Mouse (Mus musculus) limb, embryonic 14.5 days (tissue): ENCODE measurements around the gene Gm20388. TPM values are rescaled to one million over a fixed set of nuclear protein-coding genes. Genes with fewer than 3 reads are reported as not detected.

Source experiments
- ATAC-seq: fragments of 200-750 bp; cut with Nextera tagmentation; 2 replicates; pipeline ENCODE4 v1.8.0; 2017; ENCODE audit warnings: low read depth, moderate number of reproducible peaks, moderate TSS enrichment; ENCODE audit not compliant: low FRiP score
- DNase-seq: peaks from one replicate; pipeline ENCODE4 v3.0.0-alpha.2; 2015; ENCODE audit warnings: low spot score
- H3K27ac ChIP-seq: fragments of 300-500 bp; sonication (generic); replicated peaks from 2 replicates; pipeline ENCODE4 v1.5.1; 2014; ENCODE audit warnings: low read depth, mild to moderate bottlenecking, low read length, moderate library complexity, mixed read lengths
- H3K27me3 ChIP-seq: fragments of 300-500 bp; sonication (generic); 2 replicates; pipeline ENCODE4 v1.6.1; 2014; ENCODE audit warnings: low read length, mixed read lengths; ENCODE audit not compliant: control insufficient read depth, insufficient read depth
- H3K36me3 ChIP-seq: fragments of 300-500 bp; sonication (generic); 2 replicates; pipeline ENCODE4 v1.6.1; 2014; ENCODE audit warnings: mild to moderate bottlenecking, low read length, moderate library complexity, mixed read lengths; ENCODE audit not compliant: control insufficient read depth, insufficient read depth
- H3K4me1 ChIP-seq: fragments of 300-500 bp; sonication (generic); 2 replicates; pipeline ENCODE4 v1.6.1; 2014; ENCODE audit warnings: antibody characterized with exemption, low read length, mixed read lengths; ENCODE audit not compliant: control insufficient read depth, insufficient read depth
- H3K4me2 ChIP-seq: fragments of 300-500 bp; sonication (generic); replicated peaks from 2 replicates; pipeline ENCODE4 v1.6.1; 2014; ENCODE audit warnings: low read depth, mild to moderate bottlenecking, low read length, moderate library complexity; ENCODE audit not compliant: severe bottlenecking
- H3K4me3 ChIP-seq: fragments of 300-500 bp; sonication (generic); replicated peaks from 2 replicates; pipeline ENCODE4 v1.5.1; 2014; ENCODE audit warnings: low read length
- H3K9ac ChIP-seq: fragments of 300-500 bp; sonication (generic); 2 replicates; pipeline ENCODE4 v1.6.1; 2014; ENCODE audit warnings: mild to moderate bottlenecking, low read depth, low read length, moderate library complexity; ENCODE audit not compliant: severe bottlenecking
- H3K9me3 ChIP-seq: fragments of 300-500 bp; sonication (generic); 2 replicates; pipeline ENCODE4 v1.6.1; 2016; ENCODE audit warnings: low read length; ENCODE audit not compliant: control insufficient read depth
- POLR2A ChIP-seq: fragments of 200-500 bp; IDR thresholded peaks from 2 replicates; pipeline ENCODE4 v1.8.0; 2012; ENCODE audit warnings: inconsistent platforms, mild to moderate bottlenecking, moderate library complexity, borderline replicate concordance; ENCODE audit not compliant: insufficient read depth, insufficient read length; ENCODE audit errors: extremely low read depth
- WGBS: fragments of 180-500 bp; shearing (Covaris S2); extraction: QIAGEN DNeasy Blood & Tissue Kit; methylation state at CpG from one replicate; pipeline ENCODE4 v1.1.7; 2014; 5-methylcytosine and 5-hydroxymethylcytosine counted together
- polyA plus RNA-seq, 2 experiments: library from polyadenylated mRNA; depleted of rRNA in 1 of 2; stranded (reverse) in 1 of 2; unstranded in 1 of 2; fragments of >200 nt; fragmentation: Nextera tagmentation in 1 of 2; extraction: Ambion mirVana in 1 of 2; gene quantifications; 2 replicates each; pipeline versions ENCODE4 v1.2.1 to v1.2.3; 2012 to 2014

Gene Gm20388
- polyA plus RNA-seq, 2 experiments = 1.9 to 49.9 TPM

GRCm38 (mm10) chr8:122953028-122953427 is 3042.4 kb downstream of the Gm20388 start:
- DNase-seq = no peak
- ATAC-seq = no peak
- no peak overlapping the region for H3K4me2 ChIP-seq
- H3K27me3 ChIP-seq = no peaks in the 10 kb centered on the region
- peaks cover 4% of the 10 kb centered on the region; the same call in 1 of the 2 replicates for H3K4me1 ChIP-seq
- H3K4me3 ChIP-seq = no peak overlapping the region
- no peak for TF ChIP-seq POLR2A
- no peak overlapping the region for H3K9ac ChIP-seq
- H3K36me3 ChIP-seq = no peaks in the 10 kb centered on the region
- H3K27ac ChIP-seq = no peak overlapping the region
- WGBS = 92% methylated on average over 6 of the region's 6 CpGs
- no peaks in the 10 kb centered on the region for H3K9me3 ChIP-seq

- H3K9me3 ChIP-seq = no peaks in the 10 kb centered on the region
- H3K4me1 ChIP-seq = peaks cover under 1% of the 10 kb centered on the region; the same call in 1 of the 2 replicates
- H3K9ac ChIP-seq = no peak overlapping the region
- DNase-seq (no peak), ATAC-seq (no peak)
- H3K36me3 ChIP-seq = no peaks in the 10 kb centered on the region
- H3K4me2 ChIP-seq = no peak overlapping the region
- no peak overlapping the region for H3K27ac ChIP-seq
- TF ChIP-seq POLR2A = no peak
- no peak overlapping the region for H3K4me3 ChIP-seq
- WGBS = 86% methylated on average over 3 of the region's 3 CpGs
- H3K27me3 ChIP-seq = no peaks in the 10 kb centered on the region
These were observed 3043.6 kb downstream of the Gm20388 start for GRCm38 (mm10) chr8:122954090-122954799.

DNA sequence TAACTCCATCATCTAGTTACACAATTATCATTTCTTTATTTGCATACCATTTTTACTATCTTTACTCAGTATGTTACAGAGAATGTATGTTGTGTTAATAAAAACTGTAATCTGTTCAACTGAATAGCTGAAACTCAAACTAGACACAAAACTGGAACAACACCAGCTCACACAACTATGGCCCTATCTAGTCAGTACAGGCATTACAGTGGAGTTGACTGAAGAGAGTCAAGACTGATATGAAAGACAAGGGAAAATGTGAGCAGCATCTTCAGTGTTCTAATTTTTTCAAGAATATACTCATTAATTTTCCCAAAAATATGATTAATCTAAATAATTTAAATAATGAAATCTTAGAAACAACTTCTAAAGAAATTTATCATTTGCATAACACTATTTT is 3044.6 kb downstream of the Gm20388 start:
- H3K9ac ChIP-seq = no peak overlapping the region

GRCm38 (mm10) chr8:122955997-122956396 is 3045.4 kb downstream of the Gm20388 start:
- no peaks in the 10 kb centered on the region for H3K27me3 ChIP-seq
- no peaks in the 10 kb centered on the region for H3K9me3 ChIP-seq
- WGBS = 90% methylated on average over 3 of the region's 3 CpGs
- no peaks in the 10 kb centered on the region for H3K36me3 ChIP-seq
- no peak overlapping the region for H3K4me2 ChIP-seq
- no peak for DNase-seq
- no peak overlapping the region for H3K4me3 ChIP-seq
- H3K9ac ChIP-seq = no peak overlapping the region
- no peak for TF ChIP-seq POLR2A
- no peak overlapping the region for H3K27ac ChIP-seq
- ATAC-seq = no peak
- H3K4me1 ChIP-seq = 0 out of 2 replicates have a peak, but pooled peaks cover under 1% of the 10 kb centered on the region

More for the DNA sequence above, 3044.6 kb downstream of the Gm20388 start:
- no peak for ATAC-seq
- Histone ChIP-seq H3K9me3 (no peaks in the 10 kb centered on the region), H3K4me1 (no peaks in the 10 kb centered on the region), H3K4me3 (no peak overlapping the region), H3K27ac (no peak overlapping the region), H3K27me3 (no peaks in the 10 kb centered on the region), H3K4me2 (no peak overlapping the region), H3K36me3 (no peaks in the 10 kb centered on the region)
- no peak for DNase-seq
- no peak for TF ChIP-seq POLR2A

GRCm38 (mm10) chr8:122960323-122960722 is 3049.7 kb downstream of the Gm20388 start:
- 82% methylated on average over 5 of the region's 5 CpGs for WGBS
- no peak for ATAC-seq

More at GRCm38 (mm10) chr8:122960323-122960722, 3049.7 kb downstream of the Gm20388 start:
- DNase-seq = no peak
- Histone ChIP-seq H3K27ac (no peak overlapping the region), H3K4me1 (peaks cover 7% of the 10 kb centered on the region; the same call in 1 of the 2 replicates), H3K9me3 (no peaks in the 10 kb centered on the region), H3K36me3 (no peaks in the 10 kb centered on the region), H3K9ac (no peak overlapping the region), H3K4me2 (no peak overlapping the region), H3K4me3 (no peak overlapping the region), H3K27me3 (no peaks in the 10 kb centered on the region)
- no peak for TF ChIP-seq POLR2A
